Mouse (Mus musculus): ENCODE data around the gene Serinc4. TPM values are rescaled to one million over a fixed set of nuclear protein-coding genes. Genes with fewer than 3 reads are reported as not detected.
"Not testable (repeated sequence)": the region's sequence is repeated elsewhere in the genome, so short reads cannot be mapped to it uniquely, and the experiment has no call there.

Serinc4 gene
- polyA plus RNA-seq (2014; fragmentation: Nextera tagmentation; extraction: Ambion mirVana): 0.47 TPM in 1 of 2 replicates, not detected in the other

- H3K27me3 ChIP-seq (ENCODE audit: insufficient read depth, low read length): no peaks in the 10 kb centered on the region
- no peak for TF ChIP-seq CTCF (IDR thresholded peaks at IDR 0.05; ENCODE audit: low read depth)
- WGBS: 3% methylated on average over 41 of the region's 41 CpGs
- peaks cover 46% of the 10 kb centered on the region for H3K36me3 ChIP-seq (ENCODE audit: insufficient read depth)
- peak within 1 kb of the TSS; percentile 81 for H3K27ac ChIP-seq (ENCODE audit: low read depth)
- peak within 1 kb of the TSS; percentile 78 for H3K4me3 ChIP-seq (ENCODE audit: low read depth, low read length)
- no peaks in the 10 kb centered on the region for H3K9me3 ChIP-seq (ENCODE audit: low read depth, low read length)
- ATAC-seq (ENCODE audit: insufficient read depth) (peak; percentile 91), DNase-seq (peak; percentile 92)
- H3K9ac ChIP-seq: peak within 1 kb of the TSS; percentile 82
- peak within 1 kb of the TSS; percentile 77 for H3K4me2 ChIP-seq
- H3K4me1 ChIP-seq (ENCODE audit: insufficient read depth): no peaks in the 10 kb centered on the region; the same call in 1 of the 2 replicates
These were observed at the start of gene Serinc4 for GRCm38 (mm10) chr2:121456692-121457642. Gene Serinc4, minus strand, starts transcription at chr2:121456781.

GRCm38 (mm10) chr2:121501550-121501949 is 45.0 kb upstream of the Serinc4 start:
- not testable (repeated sequence) for H3K27me3 ChIP-seq (ENCODE audit: insufficient read depth, low read length); H3K4me3 ChIP-seq (ENCODE audit: low read depth, low read length); H3K9ac ChIP-seq; H3K9me3 ChIP-seq (ENCODE audit: low read depth, low read length); H3K36me3 ChIP-seq (ENCODE audit: insufficient read depth); H3K4me1 ChIP-seq (ENCODE audit: insufficient read depth); ATAC-seq (ENCODE audit: insufficient read depth); H3K4me2 ChIP-seq; H3K27ac ChIP-seq (ENCODE audit: low read depth); DNase-seq
- WGBS: 75% methylated on average over 2 of the region's 6 CpGs

GRCm38 (mm10) chr2:121484403-121484802 is 27.8 kb upstream of the Serinc4 start:
- H3K4me3 ChIP-seq (ENCODE audit: low read depth, low read length); H3K9me3 ChIP-seq (ENCODE audit: low read depth, low read length); ATAC-seq (ENCODE audit: insufficient read depth); H3K27me3 ChIP-seq (ENCODE audit: insufficient read depth, low read length); H3K4me2 ChIP-seq; H3K27ac ChIP-seq (ENCODE audit: low read depth); H3K9ac ChIP-seq; H3K4me1 ChIP-seq (ENCODE audit: insufficient read depth); DNase-seq; H3K36me3 ChIP-seq (ENCODE audit: insufficient read depth): not testable (repeated sequence)
- WGBS: 86% methylated on average over 1 of the region's 2 CpGs

- TF ChIP-seq CTCF (IDR thresholded peaks at IDR 0.05; ENCODE audit: low read depth): no peak
- Histone ChIP-seq H3K27me3 (ENCODE audit: insufficient read depth, low read length) (no peaks in the 10 kb centered on the region), H3K27ac (ENCODE audit: low read depth) (no peak overlapping the region), H3K4me2 (no peak overlapping the region), H3K9ac (no peak overlapping the region), H3K4me3 (ENCODE audit: low read depth, low read length) (no peak overlapping the region), H3K9me3 (ENCODE audit: low read depth, low read length) (no peaks in the 10 kb centered on the region), H3K4me1 (ENCODE audit: insufficient read depth) (no peaks in the 10 kb centered on the region), H3K36me3 (ENCODE audit: insufficient read depth) (no peaks in the 10 kb centered on the region)
- ATAC-seq (ENCODE audit: insufficient read depth) (no peak), DNase-seq (no peak)
- 73% methylated on average over 8 of the region's 8 CpGs for WGBS
These were observed 27.0 kb upstream of the Serinc4 start for GRCm38 (mm10) chr2:121483576-121483975.

GRCm38 (mm10) chr2:121480916-121481315 is 24.3 kb upstream of the Serinc4 start:
- ATAC-seq (ENCODE audit: insufficient read depth); H3K4me1 ChIP-seq (ENCODE audit: insufficient read depth); H3K4me2 ChIP-seq; H3K27me3 ChIP-seq (ENCODE audit: insufficient read depth, low read length); H3K9ac ChIP-seq; H3K9me3 ChIP-seq (ENCODE audit: low read depth, low read length); H3K27ac ChIP-seq (ENCODE audit: low read depth); H3K36me3 ChIP-seq (ENCODE audit: insufficient read depth); H3K4me3 ChIP-seq (ENCODE audit: low read depth, low read length); DNase-seq: not testable (repeated sequence)
- WGBS: 80% methylated on average over 13 of the region's 13 CpGs

GRCm38 (mm10) chr2:121480498-121480897 is 23.9 kb upstream of the Serinc4 start:
- DNase-seq (peak; percentile 45), ATAC-seq (ENCODE audit: insufficient read depth) (no peak)
- Histone ChIP-seq H3K27me3 (ENCODE audit: insufficient read depth, low read length) (no peaks in the 10 kb centered on the region), H3K36me3 (ENCODE audit: insufficient read depth) (no peaks in the 10 kb centered on the region), H3K4me2 (no peak overlapping the region), H3K4me3 (ENCODE audit: low read depth, low read length) (no peak overlapping the region), H3K27ac (ENCODE audit: low read depth) (no peak overlapping the region), H3K9ac (no peak overlapping the region), H3K4me1 (ENCODE audit: insufficient read depth) (no peaks in the 10 kb centered on the region), H3K9me3 (ENCODE audit: low read depth, low read length) (no peaks in the 10 kb centered on the region)
- peak; percentile 58 for TF ChIP-seq CTCF (IDR thresholded peaks at IDR 0.05; ENCODE audit: low read depth)
- 53% methylated on average over 3 of the region's 3 CpGs for WGBS

- no peaks in the 10 kb centered on the region for H3K36me3 ChIP-seq (ENCODE audit: insufficient read depth)
- WGBS: 86% methylated on average over 3 of the region's 3 CpGs
These were observed 21.1 kb upstream of the Serinc4 start for GRCm38 (mm10) chr2:121477491-121478266.

GRCm38 (mm10) chr2:121475306-121475705 is 18.7 kb upstream of the Serinc4 start:
- not testable (repeated sequence) for DNase-seq; H3K4me3 ChIP-seq (ENCODE audit: low read depth, low read length); H3K27me3 ChIP-seq (ENCODE audit: insufficient read depth, low read length); H3K9me3 ChIP-seq (ENCODE audit: low read depth, low read length); H3K9ac ChIP-seq; H3K4me2 ChIP-seq; H3K27ac ChIP-seq (ENCODE audit: low read depth); ATAC-seq (ENCODE audit: insufficient read depth); H3K36me3 ChIP-seq (ENCODE audit: insufficient read depth); H3K4me1 ChIP-seq (ENCODE audit: insufficient read depth)
- WGBS: 92% methylated on average over 2 of the region's 2 CpGs

More at GRCm38 (mm10) chr2:121477491-121478266, 21.1 kb upstream of the Serinc4 start:
- H3K9ac ChIP-seq: no peak overlapping the region
- H3K27me3 ChIP-seq (ENCODE audit: insufficient read depth, low read length): no peaks in the 10 kb centered on the region
- no peak for ATAC-seq (ENCODE audit: insufficient read depth)
- TF ChIP-seq CTCF (IDR thresholded peaks at IDR 0.05; ENCODE audit: low read depth): no peak
- H3K9me3 ChIP-seq (ENCODE audit: low read depth, low read length): no peaks in the 10 kb centered on the region
- no peak overlapping the region for H3K27ac ChIP-seq (ENCODE audit: low read depth)
- H3K4me3 ChIP-seq (ENCODE audit: low read depth, low read length): no peak overlapping the region
- 0 out of 2 replicates have a peak, but pooled peaks cover 3% of the 10 kb centered on the region for H3K4me1 ChIP-seq (ENCODE audit: insufficient read depth)
- no peak overlapping the region for H3K4me2 ChIP-seq
- DNase-seq: no peak

Measured in lung, embryonic 14.5 days (tissue).